Mouse (Mus musculus) kidney, adult 11 months (tissue): ENCODE data around the gene Set.

Experiments used
- DNase-seq: peaks from one replicate; pipeline ENCODE4 v3.0.0; 2022

The Set gene

GRCm38 (mm10) chr2:30061215-30062166, 4.3 kb downstream of the Set start:
- peak; percentile 35 for DNase-seq

- peak; percentile 80 for DNase-seq
These were observed 5.3 kb downstream of the Set start for GRCm38 (mm10) chr2:30062249-30063093.

GRCm38 (mm10) chr2:30063235-30063634, 6.1 kb downstream of the Set start:
- no peak for DNase-seq

- DNase-seq: no peak
These were observed 6.6 kb downstream of the Set start for GRCm38 (mm10) chr2:30063791-30064190.

GRCm38 (mm10) chr2:30064298-30064697, 7.1 kb downstream of the Set start:
- no peak for DNase-seq

- peak; percentile 97 for DNase-seq
These were observed 9.1 kb downstream of the Set start for GRCm38 (mm10) chr2:30066046-30066901.

- DNase-seq: peak; percentile 29
These were observed 10.1 kb downstream of the Set start for GRCm38 (mm10) chr2:30067031-30067888.

- no peak for DNase-seq
These were observed 10.8 kb downstream of the Set start for GRCm38 (mm10) chr2:30067962-30068361.

- DNase-seq: no peak
These were observed 15.7 kb downstream of the Set start for GRCm38 (mm10) chr2:30072875-30073274.

GRCm38 (mm10) chr2:30073285-30073684, 16.1 kb downstream of the Set start:
- no peak for DNase-seq

GRCm38 (mm10) chr2:30075625-30076024, 18.4 kb downstream of the Set start:
- no peak for DNase-seq

GRCm38 (mm10) chr2:30076439-30076838, 19.3 kb downstream of the Set start:
- DNase-seq: no peak

- DNase-seq: no peak
These were observed 19.8 kb downstream of the Set start for GRCm38 (mm10) chr2:30076959-30077358.

GRCm38 (mm10) chr2:30077502-30078348, 20.5 kb downstream of the Set start, which contains the start of gene Pkn3:
Gene Pkn3, plus strand, starts transcription at chr2:30077684.
- peak; percentile 74 for DNase-seq

GRCm38 (mm10) chr2:30078349-30078712, 21.2 kb downstream of the Set start:
- DNase-seq: peak; percentile 40

GRCm38 (mm10) chr2:30078760-30079159, 21.6 kb downstream of the Set start:
- DNase-seq: no peak

GRCm38 (mm10) chr2:30080181-30080800, 23.1 kb downstream of the Set start:
- no peak for DNase-seq

GRCm38 (mm10) chr2:30084113-30084512, 26.9 kb downstream of the Set start:
- no peak for DNase-seq

GRCm38 (mm10) chr2:30084632-30085031, 27.5 kb downstream of the Set start:
- DNase-seq: no peak

- no peak for DNase-seq
These were observed 30.1 kb downstream of the Set start for GRCm38 (mm10) chr2:30087310-30087709.
